Mouse (Mus musculus) ES-CJ7 (cell line): Measurements from ENCODE around the gene Atg3.
A peak's percentile ranks its signal among the peaks of the same experiment; 100 is the strongest.

Experiments used
- DNase-seq: peaks from one replicate; pipeline ENCODE4 v3.0.0; 2011; ENCODE audit warnings: low read depth, low spot score

Atg3 gene

GRCm38 (mm10) chr16:45204859-45205670, 46.5 kb downstream of the Atg3 start:
- no peak for DNase-seq

DNA sequence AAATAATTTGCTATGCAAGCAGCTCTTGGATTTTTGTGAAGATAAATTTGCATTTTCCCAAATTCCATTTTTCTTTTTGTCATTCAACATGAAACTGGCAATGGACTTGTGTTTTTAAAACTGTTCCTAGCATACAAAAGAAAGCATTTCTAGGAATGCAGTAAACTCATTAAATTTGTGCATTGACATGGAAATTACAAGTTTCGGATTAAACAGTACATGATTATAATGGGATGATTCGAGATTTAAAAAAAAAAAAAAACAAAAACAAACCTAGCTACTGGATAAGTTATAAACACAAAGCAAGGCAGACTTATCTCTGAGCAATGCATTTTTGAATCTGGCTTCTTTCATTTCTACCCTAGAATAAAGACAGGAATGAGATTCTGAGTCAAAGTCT, 63.4 kb downstream of the Atg3 start:
- DNase-seq, result no peak

DNA sequence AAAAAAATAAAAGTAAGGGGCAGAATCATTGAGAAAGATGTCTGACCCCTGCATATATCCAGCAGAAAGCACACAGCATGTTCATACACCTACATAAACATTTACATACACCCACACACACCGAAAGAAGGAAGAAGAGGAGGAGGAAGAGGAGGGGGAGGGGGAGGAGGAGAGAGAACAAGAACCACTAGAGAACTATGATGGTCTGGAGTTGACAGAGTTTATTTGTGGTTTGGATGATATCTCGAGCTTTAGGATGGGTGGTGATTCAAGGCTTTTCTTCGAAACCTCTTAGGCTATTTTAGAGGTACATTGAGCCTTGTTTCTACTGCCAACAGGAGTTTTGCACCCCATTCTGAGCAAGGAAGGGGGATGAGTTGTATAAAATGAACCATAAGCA, 64.2 kb downstream of the Atg3 start:
- no peak for DNase-seq

- peak; percentile 40 for DNase-seq
Measured at GRCm38 (mm10) chr16:45223648-45224388, 65.2 kb downstream of the Atg3 start, which contains the start of gene Btla. Btla (plus strand) TSS chr16:45224315.

DNA sequence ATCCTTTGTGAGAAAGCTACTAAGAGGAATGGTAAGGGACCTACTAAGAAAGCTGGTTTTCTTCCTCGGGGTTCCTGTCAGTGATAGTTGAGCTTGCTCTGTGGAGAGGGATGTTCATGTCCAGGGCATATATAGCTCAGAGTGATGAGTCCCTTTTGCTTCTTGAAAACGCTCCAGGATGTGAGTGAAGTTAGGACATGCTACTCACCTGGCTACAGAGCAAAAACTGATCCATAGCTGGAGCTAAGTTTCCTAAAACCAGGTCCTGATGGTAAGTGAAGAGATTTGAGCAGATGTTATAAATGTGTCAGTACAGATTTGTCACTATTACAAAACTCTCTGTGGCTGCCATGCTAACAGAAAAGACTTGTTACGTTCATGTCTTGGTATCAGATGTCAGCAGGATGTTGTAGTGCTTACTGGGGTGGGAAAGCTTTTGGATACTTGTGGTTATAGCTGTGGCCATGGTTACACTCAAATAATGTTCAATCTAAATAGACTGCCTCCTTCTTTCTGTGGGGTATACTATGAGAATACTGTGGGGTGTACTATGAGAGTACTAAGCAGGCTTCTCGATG, 65.9 kb downstream of the Atg3 start:
- DNase-seq, result no peak

GRCm38 (mm10) chr16:45227002-45227401, 68.4 kb downstream of the Atg3 start:
- DNase-seq, result no peak

DNA sequence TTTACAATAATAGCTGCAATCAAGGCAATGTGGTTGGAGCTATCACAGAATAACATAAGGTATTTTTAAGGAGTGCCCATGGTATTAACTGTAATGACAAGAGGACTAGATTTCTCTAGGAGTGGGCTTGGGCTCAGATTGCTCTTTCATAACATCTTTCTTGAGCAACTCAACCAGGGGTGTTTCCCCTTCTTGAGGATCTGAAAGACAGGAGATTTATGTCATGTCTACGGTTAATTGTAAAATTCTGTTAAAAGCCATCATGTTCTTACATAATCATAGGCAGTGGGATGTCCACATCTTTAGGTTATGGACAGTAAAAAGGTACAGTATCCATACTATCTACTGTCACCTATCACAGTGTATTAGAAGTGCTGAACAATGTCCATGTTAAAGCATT, 72.7 kb downstream of the Atg3 start:
- no peak for DNase-seq

- DNase-seq, result no peak
Measured at GRCm38 (mm10) chr16:45233007-45233406, 74.4 kb downstream of the Atg3 start.
